Mouse (Mus musculus): ENCODE data around the gene Cdca7. TPM values are rescaled to one million over a fixed set of nuclear protein-coding genes. Genes with fewer than 3 reads are reported as not detected.

Cdca7 gene
- 64.5 and 72.6 TPM in 2 replicates for polyA plus RNA-seq (2012)

DNA sequence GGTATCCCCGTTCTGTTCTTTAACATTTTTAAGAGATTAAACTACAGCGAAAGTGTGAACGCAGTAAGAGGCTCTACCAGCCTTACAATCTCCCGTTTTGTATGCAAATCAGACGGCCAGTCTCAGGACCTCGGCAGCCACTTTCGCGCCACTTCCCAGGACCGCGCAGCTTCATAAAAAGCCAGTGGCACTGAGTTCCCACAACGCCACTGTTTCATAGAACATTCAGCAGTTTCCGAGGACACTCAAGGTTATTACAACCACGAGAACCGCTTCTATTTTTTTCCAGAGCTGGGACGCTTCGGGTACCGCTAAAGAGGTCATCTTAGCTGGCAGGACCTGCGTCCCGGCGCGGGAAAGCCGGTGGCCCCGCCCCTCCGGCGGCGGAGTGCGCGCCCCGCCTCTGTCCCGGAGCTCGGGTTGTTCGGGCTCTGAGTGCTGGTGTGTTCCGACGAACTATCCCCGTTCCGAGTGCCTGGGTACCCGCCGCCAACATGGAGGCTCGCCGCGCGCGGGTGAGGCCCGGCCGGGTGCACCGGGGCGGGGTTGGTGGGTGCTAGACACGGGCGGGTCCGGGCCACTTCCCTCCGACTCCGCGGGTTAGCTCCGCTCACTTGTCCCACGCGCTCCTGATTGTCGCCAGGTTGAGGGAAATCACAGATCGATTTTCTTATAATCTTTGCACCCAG lies at the start of gene Cdca7:
Gene Cdca7 (plus strand): TSS at position 363 of the 689 bp plus-strand sequence.
- TF ChIP-seq GATA1 (IDR thresholded peaks at IDR 0.05; ENCODE audit: low read length): no peak

DNA sequence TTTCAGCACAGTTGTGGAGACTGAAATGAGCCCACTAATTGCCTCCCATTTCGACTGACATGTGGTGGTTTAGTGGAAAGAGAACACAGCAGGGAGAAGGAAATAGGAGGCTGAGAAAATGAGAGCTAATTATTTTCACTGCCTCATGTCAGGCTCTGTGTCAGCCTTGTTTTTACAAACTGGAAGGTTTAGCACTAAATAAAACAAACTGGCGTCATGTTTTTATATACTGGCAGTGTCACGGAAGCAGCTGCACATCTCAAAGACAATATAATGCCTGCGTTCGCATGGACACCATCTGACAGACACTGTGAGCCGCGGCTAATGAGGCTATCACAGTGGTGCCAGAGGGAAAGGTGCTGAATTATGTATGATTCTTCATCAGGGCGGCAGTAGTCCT lies 49.2 kb upstream of the Cdca7 start:
- no peak for TF ChIP-seq GATA1 (IDR thresholded peaks at IDR 0.05; ENCODE audit: low read length)

DNA sequence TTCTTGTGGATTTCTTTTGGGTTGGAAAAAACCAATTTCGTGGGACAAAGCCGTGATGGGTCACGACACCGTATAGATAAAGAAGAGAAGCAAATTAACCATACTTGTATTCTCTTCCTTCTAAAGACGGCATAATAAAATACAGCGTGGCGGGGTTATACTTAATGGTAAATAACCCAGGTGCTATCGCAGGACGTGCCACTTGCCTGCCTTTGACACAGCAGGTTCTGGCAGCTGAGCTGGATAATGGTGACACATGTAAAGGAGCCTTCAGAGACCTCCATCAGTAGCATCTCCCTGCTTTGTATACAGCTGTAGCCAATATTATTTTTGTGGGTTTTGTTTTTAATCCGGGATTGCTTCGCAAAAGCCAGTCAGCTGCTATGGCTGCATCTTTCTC lies 48.7 kb upstream of the Cdca7 start:
- TF ChIP-seq GATA1 (IDR thresholded peaks at IDR 0.05; ENCODE audit: low read length): no peak

DNA sequence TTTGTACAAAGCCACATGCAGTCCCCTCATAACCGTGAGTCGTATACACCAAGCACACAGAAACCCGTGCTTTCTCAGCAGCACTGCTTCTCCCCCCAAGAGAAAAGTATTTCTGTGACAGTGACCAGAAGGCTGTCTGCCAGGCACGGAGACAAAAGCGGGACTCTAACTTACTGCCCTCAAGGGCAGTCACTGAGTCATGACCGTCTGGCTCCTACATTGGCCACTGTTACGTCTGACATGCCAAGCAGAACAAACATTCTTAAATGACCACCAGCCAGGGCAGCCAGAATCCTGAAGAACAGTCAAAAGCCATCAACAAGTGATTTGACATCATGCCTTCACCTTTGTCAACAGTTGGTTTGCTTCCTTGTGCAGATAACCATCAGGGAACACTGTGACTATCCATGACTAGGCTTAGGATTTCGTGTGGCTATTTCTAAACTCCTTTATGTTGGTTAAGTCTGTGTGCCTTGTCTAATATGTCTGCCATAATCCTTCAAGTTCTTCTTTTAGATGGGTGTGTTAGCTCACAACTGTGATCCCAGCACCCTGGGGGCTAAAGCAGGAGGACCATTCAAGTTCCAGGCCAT lies 36.9 kb upstream of the Cdca7 start:
- TF ChIP-seq GATA1 (IDR thresholded peaks at IDR 0.05; ENCODE audit: low read length): no peak

DNA sequence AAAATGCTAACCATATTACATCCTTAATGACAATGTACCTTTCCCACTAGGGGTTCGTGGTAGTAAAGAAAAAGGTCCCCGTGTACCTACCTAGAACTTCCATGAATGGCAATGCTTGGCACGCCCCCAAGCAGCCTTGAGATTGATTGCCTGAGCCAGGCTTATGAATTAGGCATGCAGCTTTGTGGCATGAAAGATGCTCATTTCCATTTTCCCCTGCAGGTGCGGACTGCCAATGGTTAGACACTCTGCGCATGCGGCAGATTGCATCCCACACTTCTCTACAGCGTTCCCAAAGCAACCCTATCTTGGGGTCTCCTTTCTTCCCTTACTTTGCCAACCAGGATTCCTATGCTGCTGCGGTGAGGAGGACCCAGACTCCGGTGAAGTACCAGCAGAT lies 34.9 kb upstream of the Cdca7 start:
- TF ChIP-seq GATA1 (IDR thresholded peaks at IDR 0.05; ENCODE audit: low read length): no peak

DNA sequence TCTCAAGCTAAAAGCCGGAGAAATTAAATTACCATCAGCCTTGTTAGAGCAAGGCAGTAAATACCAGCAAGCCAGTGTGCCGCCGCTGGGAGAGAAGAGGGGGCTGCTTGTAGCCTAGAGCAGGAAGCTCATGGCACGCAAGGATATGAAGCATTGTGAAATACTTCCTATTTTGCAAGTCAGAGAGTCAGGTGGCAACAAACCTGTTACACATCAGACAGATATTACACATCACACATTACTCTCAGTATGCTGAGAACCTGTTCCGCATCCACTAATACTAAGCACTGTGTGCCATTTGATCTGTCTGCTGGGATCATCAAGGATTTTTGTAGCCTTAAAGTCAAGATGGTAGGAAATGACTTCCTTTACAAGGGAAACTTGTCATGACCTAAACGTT lies 33.1 kb upstream of the Cdca7 start:
- no peak for TF ChIP-seq GATA1 (IDR thresholded peaks at IDR 0.05; ENCODE audit: low read length)

DNA sequence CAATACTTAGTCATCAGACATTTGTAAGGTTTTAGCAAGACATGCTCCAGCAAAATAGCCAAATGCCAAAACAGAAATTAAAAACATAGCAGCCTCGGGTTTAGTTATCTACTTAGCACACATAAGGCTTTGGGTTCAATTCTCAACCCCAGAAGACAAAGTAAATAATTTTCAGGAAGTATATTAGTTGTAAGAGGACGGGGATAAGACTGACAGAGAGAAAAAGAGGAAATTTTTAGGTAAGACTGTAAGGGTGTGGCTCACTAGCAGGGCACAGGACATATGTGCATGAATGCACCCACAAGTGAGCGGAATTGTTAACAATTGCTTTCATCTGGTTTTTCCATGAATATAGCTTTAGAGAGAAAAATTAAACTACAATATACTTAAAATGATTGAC lies 32.0 kb upstream of the Cdca7 start:
- TF ChIP-seq GATA1 (IDR thresholded peaks at IDR 0.05; ENCODE audit: low read length): no peak

DNA sequence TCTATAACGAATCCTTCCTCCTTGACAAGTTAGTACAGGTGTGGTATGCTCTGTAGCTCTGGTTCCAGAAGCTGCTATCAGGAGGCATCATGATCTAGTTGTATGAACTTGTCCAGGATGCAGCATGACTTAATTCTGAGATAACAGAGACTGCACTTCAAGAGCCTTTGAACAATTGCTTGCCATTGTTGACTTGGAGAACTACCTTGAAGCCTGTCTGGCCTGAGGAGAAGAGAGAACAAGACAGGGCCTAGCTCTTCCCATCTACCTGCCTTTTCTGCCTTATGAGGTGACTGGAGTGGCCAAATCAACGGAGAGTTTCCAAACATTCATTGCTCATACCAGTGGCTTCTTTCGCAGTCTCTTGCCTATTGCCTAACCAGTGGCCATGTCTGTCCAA lies 29.9 kb upstream of the Cdca7 start:
- no peak for TF ChIP-seq GATA1 (IDR thresholded peaks at IDR 0.05; ENCODE audit: low read length)

DNA sequence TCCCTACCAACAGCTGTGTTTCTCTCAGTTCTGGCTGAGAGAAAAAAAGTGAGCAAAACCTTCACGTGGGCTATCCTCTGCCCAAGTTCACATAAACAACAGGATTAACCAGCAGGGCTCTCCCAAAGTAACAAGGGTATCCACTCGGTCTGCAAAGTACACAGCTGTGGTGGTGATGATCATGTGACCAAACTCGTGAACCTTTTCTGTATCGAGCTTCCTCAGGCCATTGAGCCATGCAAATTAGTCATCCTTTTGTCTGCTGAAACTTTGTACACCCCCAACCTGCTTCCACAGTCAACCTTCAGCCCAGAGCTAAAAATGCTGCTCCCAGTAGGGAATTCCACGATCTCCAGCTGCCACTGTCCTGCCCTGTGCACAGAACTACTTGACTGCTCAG lies 29.3 kb upstream of the Cdca7 start:
- TF ChIP-seq GATA1 (IDR thresholded peaks at IDR 0.05; ENCODE audit: low read length): no peak

DNA sequence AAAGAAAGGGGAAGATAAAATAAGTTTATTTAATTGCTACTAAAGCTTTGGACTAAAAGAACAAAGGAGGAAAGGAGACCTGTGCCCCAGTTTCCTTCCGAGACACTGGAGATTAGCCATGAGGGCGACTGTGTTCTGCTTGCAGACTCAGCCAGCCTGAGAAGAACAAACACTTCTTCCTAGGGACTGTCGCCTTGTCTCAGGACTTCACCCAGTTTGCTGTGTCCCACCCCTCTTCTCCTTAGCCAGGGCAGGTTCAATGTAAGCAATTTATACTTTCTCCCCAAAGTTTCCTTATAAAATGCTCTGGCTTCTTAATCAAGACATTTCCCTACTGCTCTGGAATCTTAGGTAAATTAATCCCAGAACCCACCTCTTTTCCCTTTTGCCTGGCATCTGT lies 22.4 kb upstream of the Cdca7 start:
- no peak for TF ChIP-seq GATA1 (IDR thresholded peaks at IDR 0.05; ENCODE audit: low read length)

DNA sequence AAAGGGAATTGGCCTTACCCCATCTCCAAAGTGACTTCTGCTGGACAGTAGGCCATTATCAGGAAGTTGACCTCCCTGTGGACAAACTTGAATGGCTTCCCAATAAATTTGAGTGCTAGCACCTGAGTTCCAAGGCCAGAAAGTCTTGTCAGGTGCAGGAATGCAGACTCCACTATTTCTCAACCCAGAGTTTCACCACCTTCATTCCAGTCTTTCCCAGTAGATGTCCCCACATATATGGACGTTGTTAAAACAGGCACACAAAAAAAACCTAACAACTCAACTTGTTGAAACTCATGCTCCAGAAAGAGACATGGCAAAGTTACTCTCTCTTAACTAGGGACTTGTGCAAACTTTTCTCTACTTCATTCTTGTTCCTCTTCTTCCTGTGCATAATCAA lies 19.8 kb upstream of the Cdca7 start:
- TF ChIP-seq GATA1 (IDR thresholded peaks at IDR 0.05; ENCODE audit: low read length): no peak

DNA sequence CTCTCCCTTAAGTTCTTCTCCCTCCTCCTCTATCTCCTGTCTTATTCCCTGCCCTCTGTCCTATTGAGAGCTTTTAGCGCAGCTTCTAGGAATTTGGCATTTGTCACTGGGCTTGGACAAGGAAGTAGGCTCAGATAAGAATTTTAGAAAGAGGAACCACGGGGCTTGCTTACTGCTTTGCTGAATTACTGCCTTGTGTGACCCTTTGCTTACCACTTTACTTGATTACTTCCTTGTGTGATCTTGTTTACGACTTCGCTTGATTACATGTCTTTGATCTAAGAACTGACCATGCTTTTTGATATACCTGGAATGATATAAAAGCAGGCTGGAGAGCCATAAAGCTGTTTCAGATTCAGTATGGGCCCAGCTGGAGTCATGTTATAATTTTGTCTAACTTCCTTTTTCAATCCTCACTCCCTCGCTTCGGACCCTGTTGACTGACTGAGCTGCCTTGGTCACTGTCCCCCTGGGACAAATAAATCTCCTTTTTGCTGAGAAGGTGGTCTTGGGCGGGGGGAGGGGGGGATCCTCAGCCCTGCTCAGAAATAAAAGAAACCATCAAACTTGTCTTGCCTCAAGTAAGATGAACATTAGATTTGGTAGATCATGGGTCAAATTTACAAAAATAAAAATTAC lies 11.5 kb upstream of the Cdca7 start:
- no peak for TF ChIP-seq GATA1 (IDR thresholded peaks at IDR 0.05; ENCODE audit: low read length)

DNA sequence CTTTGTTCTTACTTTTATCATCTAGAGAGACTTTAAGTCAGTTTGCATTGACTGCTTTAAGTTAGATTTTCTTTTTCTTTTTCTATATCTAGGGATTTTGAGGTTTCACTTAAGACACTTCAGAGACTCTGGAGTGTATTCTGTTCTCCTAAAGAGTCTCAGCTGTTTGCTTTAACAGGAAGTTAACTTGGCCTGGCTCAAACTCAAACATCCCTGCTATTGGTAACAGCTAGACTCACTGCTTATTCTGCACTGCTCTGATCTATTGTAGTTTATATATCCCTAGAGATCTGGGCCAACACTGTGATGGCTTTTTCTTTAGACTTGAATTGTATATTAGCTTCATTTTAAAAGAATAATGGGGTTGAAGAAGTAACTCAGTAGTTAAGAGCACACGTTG lies 8.4 kb upstream of the Cdca7 start:
- TF ChIP-seq GATA1 (IDR thresholded peaks at IDR 0.05; ENCODE audit: low read length): no peak

DNA sequence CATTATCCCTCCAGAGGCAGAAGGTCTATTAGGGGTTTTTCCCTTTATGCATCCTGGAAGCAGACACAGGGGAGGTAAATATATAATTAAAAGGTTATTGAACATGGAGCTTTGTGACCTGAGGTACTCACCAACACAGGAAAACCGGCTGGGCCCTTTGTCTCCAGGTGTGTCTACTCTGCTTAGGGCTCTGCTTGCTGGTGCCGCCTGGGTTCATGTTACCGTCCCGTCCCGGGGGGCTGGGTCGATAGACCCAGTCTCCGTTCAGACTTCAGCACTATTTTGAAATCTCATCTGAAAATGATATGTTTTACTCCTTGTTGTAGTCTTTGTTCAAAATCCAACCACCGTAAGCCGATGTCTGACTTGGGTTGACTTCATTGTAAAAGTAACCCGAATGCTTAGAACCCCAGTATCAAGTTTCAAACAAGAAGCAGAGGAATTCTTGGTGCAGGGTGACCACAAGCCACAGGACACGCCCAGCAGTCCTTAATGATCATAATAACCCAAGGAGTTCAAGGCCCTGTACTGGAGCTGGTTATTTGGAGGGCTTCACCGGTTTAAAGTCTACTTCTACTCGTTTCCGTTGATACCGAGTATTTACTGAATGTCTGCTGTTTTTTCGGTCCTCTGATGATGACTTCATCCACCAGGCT lies 4.4 kb upstream of the Cdca7 start:
- no peak for TF ChIP-seq GATA1 (IDR thresholded peaks at IDR 0.05; ENCODE audit: low read length)

DNA sequence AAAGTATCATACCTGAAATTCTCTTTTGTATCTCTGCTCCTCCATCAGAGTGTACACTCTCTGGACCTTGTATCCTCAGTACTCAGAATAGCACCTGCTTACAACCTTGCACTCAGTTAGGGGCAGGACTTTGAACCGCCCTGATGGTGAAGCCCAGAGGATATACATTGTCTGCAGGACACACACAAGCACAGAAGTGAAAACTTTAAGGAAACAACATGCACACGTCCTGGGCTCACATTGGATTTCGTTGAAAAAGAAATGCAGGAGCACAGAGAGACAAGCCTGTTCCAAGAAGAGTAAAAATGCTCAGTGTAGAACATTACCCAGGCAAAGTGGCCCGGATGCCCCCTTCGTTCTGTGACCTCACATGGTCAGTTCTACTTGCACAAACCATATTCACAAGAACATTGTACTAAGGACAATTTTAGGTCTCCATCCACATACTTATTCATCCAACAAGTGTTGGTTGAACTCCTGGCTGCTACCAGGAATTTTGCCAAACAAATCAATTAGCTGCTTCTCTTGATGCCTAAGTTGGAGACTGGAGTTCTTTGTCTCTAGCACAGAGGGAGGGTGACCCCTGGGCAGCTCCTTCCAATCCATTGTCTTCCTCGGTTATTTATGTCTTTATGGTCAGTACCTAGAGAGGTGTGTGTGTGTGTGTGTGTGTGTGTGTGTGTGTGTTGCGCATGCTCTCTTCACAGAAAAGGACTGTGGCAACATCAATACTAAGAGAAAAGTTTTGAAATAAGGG lies 1.2 kb upstream of the Cdca7 start:
- no peak for TF ChIP-seq GATA1 (IDR thresholded peaks at IDR 0.05; ENCODE audit: low read length)

DNA sequence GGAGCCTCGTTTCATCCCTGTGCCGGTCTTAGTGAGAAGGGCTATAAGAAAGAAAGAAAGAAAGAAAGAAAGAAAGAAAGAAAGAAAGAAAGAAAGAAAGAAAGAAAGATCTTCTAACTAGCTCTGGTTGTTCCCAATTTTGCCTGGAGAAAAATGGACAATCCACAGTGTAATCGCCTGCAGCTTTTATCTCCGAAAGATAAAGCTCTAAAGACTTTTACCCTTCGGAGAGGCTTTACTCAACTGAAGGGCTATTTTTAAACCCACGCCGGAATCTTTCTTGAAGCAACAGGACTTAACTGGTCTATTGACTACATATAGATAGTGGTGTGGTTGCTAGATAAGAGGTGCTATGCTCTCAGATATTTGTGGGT lies 549 bp upstream of the Cdca7 start:
- TF ChIP-seq GATA1 (IDR thresholded peaks at IDR 0.05; ENCODE audit: low read length): peak; percentile 78
